Mouse (Mus musculus) lung, postnatal 10 days (tissue): ENCODE results near the gene Oas1c.

ENCODE experiments used
- DNase-seq: peaks from one replicate; pipeline ENCODE4 v3.0.0; 2021

The Oas1c gene

DNA sequence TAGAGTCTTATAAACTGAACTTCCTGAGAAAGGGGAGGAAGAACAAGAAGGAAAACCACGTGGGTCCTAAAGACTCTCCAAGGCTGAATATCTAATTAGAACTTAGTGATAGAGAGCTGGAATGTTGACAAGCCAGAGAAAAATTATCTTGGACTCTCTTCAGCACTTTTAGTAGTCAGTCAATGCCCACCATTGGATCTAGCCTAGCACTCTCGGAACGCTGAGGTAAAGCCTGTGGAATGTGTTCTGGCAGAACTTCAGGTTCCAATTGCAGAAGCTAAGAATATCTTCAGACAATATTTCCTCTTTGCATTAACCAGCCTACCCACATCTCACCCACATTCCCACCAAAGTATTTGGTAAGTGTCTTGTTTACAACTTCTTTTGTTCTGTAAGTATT, 32.4 kb downstream of the Oas1c start:
- no peak for DNase-seq

DNA sequence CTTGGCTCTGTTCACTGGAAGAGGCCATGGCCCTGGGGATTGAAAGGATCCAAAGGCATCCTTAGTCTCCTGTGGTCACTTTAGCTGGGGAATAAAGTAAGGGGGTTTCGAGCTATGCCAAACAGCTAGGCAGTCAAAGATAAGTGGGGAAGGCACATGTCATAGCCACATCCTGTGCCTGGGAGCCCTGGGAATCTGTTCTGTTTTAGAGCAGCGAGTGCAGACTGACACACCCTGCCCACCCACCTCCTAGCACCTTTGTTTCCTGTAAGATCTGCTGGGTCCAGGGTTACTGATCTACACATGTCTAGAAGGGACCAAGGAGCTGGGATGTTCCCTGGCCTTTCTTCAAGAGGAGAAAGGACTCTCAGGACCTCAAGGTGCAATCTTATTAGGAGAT, 33.4 kb downstream of the Oas1c start:
- no peak for DNase-seq

DNA sequence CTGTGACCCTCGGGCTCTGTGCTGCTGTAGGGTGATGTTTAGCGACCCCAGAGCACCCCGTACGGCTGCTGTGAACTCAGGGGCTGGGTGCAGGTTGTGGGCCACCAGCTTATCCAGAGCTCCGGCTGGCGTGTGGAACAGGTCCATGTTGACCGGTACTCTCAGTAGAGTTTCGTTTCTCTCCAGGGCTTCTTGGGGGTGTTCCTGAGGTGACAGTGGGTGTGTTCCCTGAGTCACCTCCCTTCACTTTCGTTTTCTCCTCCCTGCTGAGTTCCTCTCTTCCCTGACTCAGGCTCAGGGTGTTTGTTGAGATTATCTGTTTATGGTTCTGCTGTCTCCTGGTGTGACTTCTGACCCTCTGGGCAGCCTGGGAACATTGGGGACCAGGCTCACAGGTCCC, 34.8 kb downstream of the Oas1c start, which contains the start of gene Oas3:
Gene Oas3, minus strand, starts transcription at position 184 of the 400 bp plus-strand sequence.
- no peak for DNase-seq

DNA sequence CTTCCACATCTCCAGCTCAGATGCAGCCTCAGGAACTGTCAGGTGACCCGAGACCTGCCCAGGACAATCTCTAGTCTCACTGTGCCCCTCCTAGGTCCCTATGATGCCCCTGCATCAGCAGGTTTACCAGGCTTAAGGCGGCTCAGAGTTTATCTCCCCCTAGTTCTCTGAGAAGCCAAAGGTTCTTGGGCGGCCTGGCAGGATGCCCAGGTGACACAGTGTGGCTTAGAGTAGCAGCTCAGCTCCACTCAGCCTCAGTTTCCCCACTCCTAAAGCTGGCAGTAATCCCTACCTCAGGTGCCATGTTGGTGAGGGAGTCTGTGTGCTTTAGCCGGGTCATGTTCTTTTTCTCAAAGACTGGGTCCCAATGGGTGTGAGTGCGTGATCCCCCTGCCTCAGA, 35.5 kb downstream of the Oas1c start:
- DNase-seq, result no peak

DNA sequence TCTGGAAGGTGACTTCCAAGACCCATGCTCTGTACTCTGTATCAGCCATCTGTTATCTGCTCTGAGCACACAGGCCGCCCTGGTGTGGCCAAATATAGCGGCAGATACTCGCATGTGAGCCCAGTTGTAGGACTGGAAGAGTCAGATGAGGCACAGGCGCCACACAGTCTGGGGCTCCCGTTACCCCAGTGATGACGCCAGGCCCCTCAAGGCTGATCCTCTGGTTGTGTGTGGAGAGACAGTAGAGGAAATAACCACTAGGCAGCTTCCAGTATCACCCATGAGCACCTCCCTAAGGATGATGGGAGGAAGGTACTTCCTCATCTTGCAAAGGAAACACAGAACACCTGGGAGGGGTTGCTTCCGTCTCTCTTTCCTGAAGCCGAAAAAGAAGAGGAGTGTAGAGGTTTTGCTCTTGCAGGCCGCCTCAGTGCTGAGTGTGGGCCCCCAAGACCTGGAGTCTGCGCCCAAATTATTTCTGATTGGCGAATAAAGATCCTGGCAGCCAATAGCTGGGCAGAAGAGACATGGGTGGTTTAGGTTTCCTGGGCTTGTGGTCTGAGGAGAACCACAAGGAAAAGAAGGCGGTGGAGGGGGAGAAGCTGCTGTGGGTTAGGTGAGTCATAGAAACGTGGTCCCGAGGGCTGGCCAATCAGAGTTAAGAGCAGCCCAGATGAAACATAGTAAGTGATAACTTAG, 36.9 kb downstream of the Oas1c start:
- no peak for DNase-seq

DNA sequence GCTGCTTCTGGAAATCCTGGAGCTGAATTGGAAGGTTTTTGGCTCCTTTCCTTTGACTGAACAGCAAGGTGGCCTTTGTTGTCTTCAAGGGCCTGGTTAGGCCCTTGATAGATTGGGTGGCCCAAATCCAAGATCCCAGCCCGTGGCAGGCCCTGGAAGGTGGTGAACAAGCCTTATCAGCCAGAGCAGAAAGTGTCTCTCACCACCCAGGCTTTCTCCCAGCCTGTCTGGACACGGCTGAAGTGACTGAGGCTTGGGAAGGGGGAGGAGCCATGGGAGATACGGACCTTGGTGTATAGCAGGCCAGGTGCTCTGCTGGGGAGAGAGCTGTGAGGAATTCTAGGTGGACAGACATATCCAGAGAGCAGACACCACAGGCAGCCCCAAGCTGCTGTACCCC, 42.9 kb downstream of the Oas1c start:
- DNase-seq, result no peak

DNA sequence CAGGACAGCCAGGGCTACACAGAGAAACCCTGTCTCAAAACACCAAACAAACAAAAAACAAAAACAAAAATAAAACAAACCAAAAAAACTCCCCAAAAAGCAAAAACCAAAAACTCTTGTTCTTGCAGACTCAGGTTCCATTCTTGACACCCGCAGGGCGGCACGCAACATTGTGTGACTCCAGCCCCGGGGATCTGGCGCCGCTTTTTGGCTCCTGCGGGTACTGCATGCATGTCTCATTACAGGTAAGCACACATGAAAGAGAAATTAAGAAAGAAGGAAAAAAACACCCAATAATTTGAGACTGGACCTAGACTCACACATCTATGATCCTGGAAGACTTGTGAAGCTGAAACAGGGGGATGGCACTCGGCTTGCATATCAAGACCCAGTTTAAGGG, 47.3 kb downstream of the Oas1c start:
- no peak for DNase-seq

DNA sequence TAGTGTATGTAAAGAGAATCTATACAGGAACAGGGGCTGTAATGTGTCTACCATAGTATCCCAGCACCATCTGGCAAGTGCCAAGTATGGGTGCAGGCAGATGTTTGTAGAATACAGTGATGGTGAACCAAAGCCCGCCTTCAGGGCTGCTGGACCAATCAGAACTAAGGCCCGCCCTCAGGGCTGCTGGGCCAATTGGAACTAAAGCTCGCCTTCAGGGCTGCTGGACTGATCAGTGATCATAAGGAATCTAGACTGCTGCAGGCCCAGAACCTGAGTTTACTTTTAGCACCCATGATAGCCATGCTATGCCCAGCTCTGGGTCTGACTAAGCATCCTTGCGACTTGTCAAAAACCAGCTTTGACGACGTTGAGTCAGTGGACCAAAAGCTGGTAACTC, 50.4 kb downstream of the Oas1c start:
- DNase-seq, result no peak

DNA sequence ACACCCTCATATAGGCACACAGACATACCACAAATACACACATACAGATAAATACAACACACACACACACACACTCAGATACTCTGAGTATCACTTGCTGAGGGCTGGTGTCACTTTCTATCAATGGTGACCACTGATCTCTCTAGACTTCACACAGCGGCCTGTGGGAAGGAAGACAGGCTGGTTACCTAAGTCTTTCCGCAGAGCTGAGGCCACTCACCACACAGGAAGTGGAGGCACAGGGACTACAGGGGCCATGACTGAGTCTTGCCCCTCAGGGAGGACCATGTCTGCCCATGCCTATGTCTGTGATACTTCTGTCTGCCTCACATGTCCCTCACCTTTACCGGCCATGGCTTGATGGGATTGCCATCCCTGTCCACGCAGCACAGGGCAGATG, 58.1 kb downstream of the Oas1c start:
- DNase-seq, result no peak

DNA sequence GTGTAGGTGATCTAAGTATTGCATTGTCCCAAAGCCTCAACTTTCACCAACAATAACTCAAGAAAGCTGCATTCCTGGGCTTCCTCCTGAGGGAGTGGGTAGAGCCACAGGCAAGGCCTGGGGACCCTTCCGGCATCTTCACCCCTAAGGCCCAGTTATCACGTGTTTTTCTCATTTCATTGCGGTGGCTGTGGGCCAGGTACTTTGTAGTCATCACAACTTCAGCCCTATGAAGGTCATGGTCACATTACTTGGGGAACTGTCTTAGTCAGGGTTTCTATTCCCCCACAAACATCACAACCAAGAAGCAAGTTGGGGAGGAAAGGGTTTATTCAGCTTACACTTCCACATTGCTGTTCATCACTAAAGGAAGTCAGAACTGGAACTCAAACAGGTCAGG, 59.5 kb downstream of the Oas1c start:
- no peak for DNase-seq

DNA sequence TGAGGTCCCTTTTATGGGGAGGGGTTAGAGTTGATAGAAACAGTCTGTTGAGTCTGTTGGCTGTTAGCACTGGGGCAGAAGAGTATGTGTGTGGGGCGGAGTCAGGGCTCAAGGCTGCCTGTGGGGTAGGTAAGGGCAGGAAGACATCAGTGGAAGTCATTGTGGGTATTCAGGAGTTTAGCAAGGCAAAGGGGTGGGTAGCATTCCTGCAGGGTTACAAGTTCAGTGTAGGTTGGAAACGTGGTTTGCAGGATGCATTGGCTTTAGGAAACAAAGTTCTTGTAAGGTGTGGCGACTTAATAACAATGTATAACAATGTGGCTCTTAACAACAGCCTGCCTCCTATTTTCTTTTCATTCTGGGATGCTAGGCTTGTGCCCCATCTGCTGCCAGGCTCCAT, 61.1 kb downstream of the Oas1c start:
- DNase-seq, result no peak
